Mouse (Mus musculus) erythroblast, embryonic 14.5 days (primary cell): ENCODE data around the gene Srrm2. TPM values are rescaled to one million over a fixed set of nuclear protein-coding genes. Genes with fewer than 3 reads are reported as not detected.
A peak's percentile ranks its signal among the peaks of the same experiment; 100 is the strongest.

Experiments
- H3K27me3 ChIP-seq: 2 replicates; pipeline ENCODE4 v1.6.1; 2012; ENCODE audit warnings: inconsistent platforms; ENCODE audit not compliant: control insufficient read depth
- H3K36me3 ChIP-seq: 2 replicates; pipeline ENCODE4 v1.6.1; 2012; ENCODE audit warnings: mild to moderate bottlenecking, inconsistent platforms; ENCODE audit not compliant: control insufficient read depth
- H3K4me1 ChIP-seq: 2 replicates; pipeline ENCODE4 v1.6.1; 2012; ENCODE audit warnings: inconsistent platforms; ENCODE audit not compliant: control insufficient read depth
- H3K4me3 ChIP-seq: replicated peaks from 2 replicates; pipeline ENCODE3; 2012; ENCODE audit warnings: moderate library complexity, mild to moderate bottlenecking, inconsistent platforms
- H3K9me3 ChIP-seq: 2 replicates; pipeline ENCODE4 v1.6.1; 2012; ENCODE audit warnings: low read length, inconsistent platforms, mixed read lengths; ENCODE audit not compliant: control insufficient read depth
- GATA1 ChIP-seq: IDR thresholded peaks from 2 replicates; pipeline ENCODE4 v1.6.1; 2012; ENCODE audit warnings: low read length, inconsistent platforms, mixed read lengths
- TAL1 ChIP-seq: IDR thresholded peaks from 3 replicates; pipeline ENCODE4 v1.6.1; 2012; ENCODE audit warnings: low read length, inconsistent platforms, mixed read lengths
- polyA plus RNA-seq: library from polyadenylated mRNA; stranded (reverse); fragments of >175 nt; gene quantifications from 2 replicates; pipeline ENCODE4 v1.2.3, GENCODE M21; 2012

Srrm2 gene
- polyA plus RNA-seq, 1 experiment = 21.7 TPM

- H3K36me3 ChIP-seq = no peaks in the 10 kb centered on the region
- H3K4me3 ChIP-seq = no peak overlapping the region
- H3K9me3 ChIP-seq = no peaks in the 10 kb centered on the region
- H3K4me1 ChIP-seq = peaks cover 4% of the 10 kb centered on the region
- TF ChIP-seq TAL1 (no peak), GATA1 (no peak)
- peaks cover 12% of the 10 kb centered on the region for H3K27me3 ChIP-seq
Measured at GRCm38 (mm10) chr17:23776216-23776615, 14.1 kb upstream of the Srrm2 start.

- no peaks in the 10 kb centered on the region for H3K4me1 ChIP-seq
- no peak for TF ChIP-seq TAL1
- TF ChIP-seq GATA1 = no peak
- H3K27me3 ChIP-seq = peaks cover 12% of the 10 kb centered on the region
- no peaks in the 10 kb centered on the region for H3K9me3 ChIP-seq
- H3K36me3 ChIP-seq = no peaks in the 10 kb centered on the region
- H3K4me3 ChIP-seq = no peak overlapping the region
Measured at GRCm38 (mm10) chr17:23777141-23777540, 13.2 kb upstream of the Srrm2 start.

GRCm38 (mm10) chr17:23778447-23778846 is 11.9 kb upstream of the Srrm2 start:
- Histone ChIP-seq H3K4me3 (no peak overlapping the region), H3K9me3 (no peaks in the 10 kb centered on the region), H3K36me3 (no peaks in the 10 kb centered on the region), H3K4me1 (no peaks in the 10 kb centered on the region), H3K27me3 (peaks cover 10% of the 10 kb centered on the region)
- TF ChIP-seq GATA1 (no peak), TAL1 (no peak)

- H3K4me1 ChIP-seq = peaks cover 16% of the 10 kb centered on the region
- TF ChIP-seq GATA1 (no peak), TAL1 (no peak)
Measured at GRCm38 (mm10) chr17:23783352-23783751, 7.0 kb upstream of the Srrm2 start.

GRCm38 (mm10) chr17:23785561-23786471 is 4.5 kb upstream of the Srrm2 start, which contains the start of gene Flywch2:
TSS of gene Flywch2 (minus strand) at chr17:23786081.
- Histone ChIP-seq H3K36me3 (no peaks in the 10 kb centered on the region), H3K9me3 (no peaks in the 10 kb centered on the region), H3K4me3 (peak within 1 kb of the TSS; percentile 60), H3K4me1 (peaks cover 29% of the 10 kb centered on the region), H3K27me3 (peaks cover 31% of the 10 kb centered on the region)
- no peak for TF ChIP-seq GATA1
- TF ChIP-seq TAL1 = no peak

More at GRCm38 (mm10) chr17:23783352-23783751, 7.0 kb upstream of the Srrm2 start:
- Histone ChIP-seq H3K36me3 (no peaks in the 10 kb centered on the region), H3K9me3 (no peaks in the 10 kb centered on the region), H3K4me3 (no peak overlapping the region), H3K27me3 (peaks cover 17% of the 10 kb centered on the region)

DNA sequence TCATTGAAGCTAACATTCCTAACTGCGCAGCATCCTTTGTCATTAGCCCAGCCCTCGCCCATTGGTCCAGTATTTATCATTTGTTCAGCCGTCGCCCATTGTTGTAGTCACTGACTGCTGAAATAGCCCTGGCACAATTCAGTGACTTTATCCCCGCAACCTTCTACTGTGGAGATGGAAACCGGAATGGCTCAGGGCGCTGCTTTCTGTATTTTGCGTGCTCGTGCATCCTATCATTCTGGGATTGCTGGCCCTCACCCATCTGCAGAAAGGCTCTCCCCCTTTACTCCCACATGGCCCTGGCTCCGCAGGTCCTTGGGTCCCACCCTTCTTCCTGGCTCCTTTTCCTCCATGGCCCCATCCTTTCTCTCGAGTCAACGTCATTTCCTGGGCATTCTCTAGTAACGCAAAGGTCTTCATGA is 3.8 kb upstream of the Srrm2 start:
- TF ChIP-seq TAL1 = no peak
- no peak for TF ChIP-seq GATA1
- Histone ChIP-seq H3K9me3 (no peaks in the 10 kb centered on the region), H3K4me1 (peaks cover 30% of the 10 kb centered on the region), H3K27me3 (peaks cover 34% of the 10 kb centered on the region), H3K36me3 (no peaks in the 10 kb centered on the region), H3K4me3 (peak overlapping the region; percentile 60)

- H3K9me3 ChIP-seq = no peaks in the 10 kb centered on the region
- no peak overlapping the region for H3K4me3 ChIP-seq
- TF ChIP-seq TAL1 (no peak), GATA1 (no peak)
- H3K36me3 ChIP-seq = no peaks in the 10 kb centered on the region
- peaks cover 34% of the 10 kb centered on the region for H3K27me3 ChIP-seq
- peaks cover 30% of the 10 kb centered on the region for H3K4me1 ChIP-seq
Measured at GRCm38 (mm10) chr17:23788973-23789372, 1.4 kb upstream of the Srrm2 start.

DNA sequence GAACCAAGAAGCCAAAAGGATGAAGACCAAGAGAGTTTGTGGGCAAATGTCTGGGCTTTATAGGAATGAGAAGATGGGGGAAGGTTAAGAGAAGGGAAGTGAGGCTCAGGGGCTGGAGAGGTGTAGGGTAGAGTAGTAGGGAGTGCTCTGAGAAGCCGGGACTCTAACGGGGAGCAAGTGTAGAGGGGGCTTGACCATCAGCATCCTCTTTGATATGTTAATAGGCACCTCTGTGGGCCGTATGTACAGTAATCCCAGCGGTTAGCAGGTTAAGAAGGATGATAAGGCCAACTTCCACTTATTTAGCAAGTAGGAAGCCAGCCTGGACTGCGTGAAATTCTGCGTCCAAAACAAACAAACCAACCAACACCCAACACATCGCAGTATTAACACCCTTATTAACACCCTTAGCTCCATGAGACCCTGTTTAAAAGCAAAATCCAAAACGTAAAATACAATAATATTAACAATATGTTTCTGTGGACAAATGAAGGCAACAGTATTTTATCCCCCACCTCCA is 523 bp upstream of the Srrm2 start:
- TF ChIP-seq GATA1 (no peak), TAL1 (no peak)
- Histone ChIP-seq H3K27me3 (peaks cover 31% of the 10 kb centered on the region), H3K36me3 (no peaks in the 10 kb centered on the region), H3K9me3 (no peaks in the 10 kb centered on the region), H3K4me1 (peaks cover 30% of the 10 kb centered on the region), H3K4me3 (peak overlapping the region; percentile 59)

GRCm38 (mm10) chr17:23791079-23791357 is 686 bp downstream of the Srrm2 start:
- Histone ChIP-seq H3K36me3 (no peaks in the 10 kb centered on the region), H3K9me3 (no peaks in the 10 kb centered on the region), H3K27me3 (peaks cover 20% of the 10 kb centered on the region), H3K4me1 (peaks cover 22% of the 10 kb centered on the region), H3K4me3 (no peak overlapping the region)
- TF ChIP-seq GATA1 (no peak), TAL1 (no peak)
